ENCODE assay signal across 10 mouse cellular contexts in genomic region chr6:77357748-77358470, GRCm38 (mm10).
DNase-seq lines count a peak whose midpoint lies in the region; ATAC-seq and TF ChIP-seq lines count a peak whose summit lies in the region.
"Had no signal": no experiment of that assay in that cellular context is flagged by ENCODE, and none has a peak within 500 bp of the region (broad histone marks: within the 10 kb centered on the region; RNA-seq: fewer than 3 reads in every experiment).

No protein-coding gene starts in this region.

- no peak for ATAC-seq in hindbrain, embryonic 13.5 days (ENCODE audit: low FRiP score)
- ATAC-seq in kidney, embryonic 15.5 days (replicated peaks; ENCODE audit: low FRiP score), result no peak

- TF ChIP-seq POLR2A in cerebellum, adult 2 months (IDR thresholded peaks at IDR 0.05; ENCODE audit: borderline replicate concordance, insufficient read depth, low read length), result no peak

- no peak overlapping the region for H3K4me2 ChIP-seq in hindbrain, embryonic 13.5 days
- H3K4me2 ChIP-seq in kidney, embryonic 15.5 days, result no peak overlapping the region
- H3K4me2 ChIP-seq: liver, embryonic 15.5 days had no signal

- H3K27ac ChIP-seq in cerebellum, adult 2 months (ENCODE audit: insufficient read depth, low read length), result no peak overlapping the region
- H3K27ac ChIP-seq in hindbrain, embryonic 13.5 days, result peak overlapping the region; percentile 35; the same call in 1 of the 2 replicates
- no peak overlapping the region for H3K27ac ChIP-seq in embryonic facial prominence, embryonic 10.5 days (replicated peaks)
- no peak overlapping the region for H3K27ac ChIP-seq in kidney, embryonic 15.5 days
- H3K27ac ChIP-seq: liver, embryonic 15.5 days had no signal

- no peaks in the 10 kb centered on the region for H3K27me3 ChIP-seq in cerebellum, adult 2 months (ENCODE audit: control insufficient read depth, insufficient read depth, low read length)
- no peaks in the 10 kb centered on the region for H3K27me3 ChIP-seq in hindbrain, embryonic 13.5 days
- no peaks in the 10 kb centered on the region for H3K27me3 ChIP-seq in embryonic facial prominence, embryonic 10.5 days (replicated peaks; ENCODE audit: low read depth, poor library complexity, severe bottlenecking)
- H3K27me3 ChIP-seq in kidney, embryonic 15.5 days, result no peaks in the 10 kb centered on the region
- H3K27me3 ChIP-seq: liver, embryonic 15.5 days had no signal

- no peak for TF ChIP-seq CTCF in cerebellum, adult 2 months (IDR thresholded peaks at IDR 0.05; ENCODE audit: borderline replicate concordance, insufficient read depth, low read depth, low read length)

- H3K4me1 ChIP-seq in cerebellum, adult 2 months (ENCODE audit: control insufficient read depth, insufficient read depth, low read length), result peaks cover 4% of the 10 kb centered on the region; the same call in 1 of the 2 replicates
- peaks cover 4% of the 10 kb centered on the region; the same call in 1 of the 2 replicates for H3K4me1 ChIP-seq in hindbrain, embryonic 13.5 days (replicated peaks)
- no peaks in the 10 kb centered on the region for H3K4me1 ChIP-seq in embryonic facial prominence, embryonic 10.5 days
- H3K4me1 ChIP-seq in kidney, embryonic 15.5 days, result no peaks in the 10 kb centered on the region
- H3K4me1 ChIP-seq: liver, embryonic 15.5 days had no signal

- no peaks in the 10 kb centered on the region for H3K36me3 ChIP-seq in hindbrain, embryonic 13.5 days
- H3K36me3 ChIP-seq in embryonic facial prominence, embryonic 10.5 days (replicated peaks), result no peaks in the 10 kb centered on the region
- H3K36me3 ChIP-seq in kidney, embryonic 15.5 days, result no peaks in the 10 kb centered on the region
- H3K36me3 ChIP-seq: liver, embryonic 15.5 days had no signal

- peak; percentile 92 for DNase-seq in brain, adult 2 months (ENCODE audit: low read depth, low spot score)
- DNase-seq in cerebellum, adult 2 months, result peak; percentile 59 to 78
- peak; percentile 26 to 54 for DNase-seq in left cerebral cortex, adult 18-20 months (ENCODE audit: low spot score in 2 of 2)
- no peak for DNase-seq in embryonic facial prominence, embryonic 10.5 days (ENCODE audit: low spot score)
- no peak for DNase-seq in lung, postnatal 10 days
- DNase-seq in thymus, adult 18-20 months, result no peak
- DNase-seq: kidney, postnatal 14 days had no signal

- WGBS in cerebellum, adult 2 months, result 13% methylated on average over 9 of the region's 9 CpGs
- WGBS in hindbrain, embryonic 13.5 days, result 38% methylated on average over 9 of the region's 9 CpGs
- 81% methylated on average over 9 of the region's 9 CpGs for WGBS in embryonic facial prominence, embryonic 10.5 days
- WGBS in kidney, embryonic 15.5 days, result 71% methylated on average over 9 of the region's 9 CpGs

- no peak overlapping the region for H3K9ac ChIP-seq in hindbrain, embryonic 13.5 days
- no peak overlapping the region for H3K9ac ChIP-seq in kidney, embryonic 15.5 days
- H3K9ac ChIP-seq: liver, embryonic 15.5 days had no signal

- no peaks in the 10 kb centered on the region for H3K9me3 ChIP-seq in hindbrain, embryonic 13.5 days
- no peaks in the 10 kb centered on the region for H3K9me3 ChIP-seq in embryonic facial prominence, embryonic 10.5 days
- no peaks in the 10 kb centered on the region for H3K9me3 ChIP-seq in kidney, embryonic 15.5 days (replicated peaks)
- H3K9me3 ChIP-seq: liver, embryonic 15.5 days had no signal

- H3K4me3 ChIP-seq in cerebellum, adult 2 months (replicated peaks; ENCODE audit: insufficient read depth, low read depth, low read length), result no peak overlapping the region
- H3K4me3 ChIP-seq in hindbrain, embryonic 13.5 days, result no peak overlapping the region
- no peak overlapping the region for H3K4me3 ChIP-seq in embryonic facial prominence, embryonic 10.5 days
- no peak overlapping the region for H3K4me3 ChIP-seq in kidney, embryonic 15.5 days (replicated peaks)
- H3K4me3 ChIP-seq: liver, embryonic 15.5 days had no signal

Comparison
In these comparisons a context has a peak if more than half of its experiments do, and no peak if none do; other contexts are left out.
1. DNase-seq: peak in brain, adult 2 months (single experiment), cerebellum, adult 2 months (2 of 2) and left cerebral cortex, adult 18-20 months (2 of 2); none in embryonic facial prominence, embryonic 10.5 days (single experiment), lung, postnatal 10 days (single experiment) and thymus, adult 18-20 months (0 of 2).